Mouse (Mus musculus) midbrain, embryonic 13.5 days (tissue): Measurements from ENCODE around the gene Gpc4. TPM values are rescaled to one million over a fixed set of nuclear protein-coding genes. Genes with fewer than 3 reads are reported as not detected.
A peak's percentile ranks its signal among the peaks of the same experiment; 100 is the strongest.

ENCODE experiments used
- ATAC-seq: fragments of 200-750 bp; cut with Nextera tagmentation; 2 replicates; pipeline ENCODE4 v1.8.0; 2017; ENCODE audit warnings: mild to moderate bottlenecking, moderate TSS enrichment, moderate library complexity
- H3K27ac ChIP-seq: fragments of 300-500 bp; sonication (generic); 2 replicates; pipeline ENCODE4 v1.5.1; 2015; ENCODE audit warnings: inconsistent platforms, mild to moderate bottlenecking, moderate library complexity
- H3K27me3 ChIP-seq: fragments of 300-500 bp; sonication (generic); 2 replicates; pipeline ENCODE4 v1.6.1; 2015; ENCODE audit warnings: mild to moderate bottlenecking, inconsistent platforms
- H3K36me3 ChIP-seq: fragments of 300-500 bp; sonication (generic); 2 replicates; pipeline ENCODE4 v1.6.1; 2015; ENCODE audit warnings: mild to moderate bottlenecking, inconsistent platforms
- H3K4me1 ChIP-seq: fragments of 300-500 bp; sonication (generic); replicated peaks from 2 replicates; pipeline ENCODE4 v1.6.1; 2015; ENCODE audit warnings: inconsistent platforms
- H3K4me2 ChIP-seq: fragments of 300-500 bp; sonication (generic); replicated peaks from 2 replicates; pipeline ENCODE4 v1.6.1; 2015; ENCODE audit warnings: moderate library complexity, mild to moderate bottlenecking, inconsistent platforms
- H3K4me3 ChIP-seq: fragments of 300-500 bp; sonication (generic); replicated peaks from 2 replicates; pipeline ENCODE4 v1.5.1; 2015; ENCODE audit warnings: mild to moderate bottlenecking, inconsistent platforms
- H3K9ac ChIP-seq: fragments of 300-500 bp; sonication (generic); replicated peaks from 2 replicates; pipeline ENCODE4 v1.6.1; 2015; ENCODE audit warnings: mild to moderate bottlenecking, inconsistent platforms
- H3K9me3 ChIP-seq: fragments of 300-500 bp; sonication (generic); 2 replicates; pipeline ENCODE4 v1.6.1; 2016; ENCODE audit warnings: mild to moderate bottlenecking, inconsistent platforms
- WGBS: fragments of 180-500 bp; shearing (Covaris S2); methylation state at CpG from one replicate; pipeline ENCODE4 v1.1.7; 2015; 5-methylcytosine and 5-hydroxymethylcytosine counted together
- polyA plus RNA-seq: library from polyadenylated mRNA; unstranded; fragments of >200 nt; fragmentation: Nextera tagmentation; extraction: Ambion mirVana; gene quantifications from 2 replicates; pipeline ENCODE4 v1.2.1, GENCODE M21; 2015

The Gpc4 gene
- polyA plus RNA-seq, 1 experiment from 2014 or later, result 13.3 TPM

DNA sequence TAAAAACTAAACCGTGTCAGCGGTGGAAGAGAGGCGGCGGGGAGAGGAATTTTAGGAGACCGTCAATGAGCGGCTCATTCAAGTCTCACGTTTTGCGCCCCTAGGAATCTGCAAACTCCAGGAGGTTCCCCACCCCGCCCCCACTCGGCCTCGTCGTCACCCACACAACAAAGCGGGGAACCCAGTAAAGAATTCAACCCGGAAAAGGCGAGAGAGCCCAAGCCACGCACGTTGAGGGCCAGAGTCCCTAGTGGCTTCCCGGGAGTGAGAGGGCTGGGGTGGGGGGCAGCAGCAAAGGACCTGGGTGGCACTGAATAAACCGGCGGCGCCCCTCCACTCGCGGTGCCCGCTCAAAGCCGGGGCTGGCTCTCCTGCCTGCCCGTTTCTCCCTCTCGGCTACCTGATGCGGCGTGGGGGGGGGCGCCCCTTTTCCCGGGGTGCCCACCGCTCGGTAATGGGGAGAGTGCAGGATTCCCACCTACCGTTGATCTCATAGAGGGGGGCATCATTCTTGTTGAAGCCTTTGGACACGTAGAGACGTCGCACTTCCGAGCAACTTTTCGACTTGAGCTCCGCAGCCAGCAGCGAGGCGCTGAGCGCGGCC, 816 bp downstream of the Gpc4 start:
- peak overlapping the region; percentile 50 for H3K4me3 ChIP-seq
- peaks cover 7% of the 10 kb centered on the region; the same call in 1 of the 2 replicates for H3K4me1 ChIP-seq
- ATAC-seq, result no peak; the same call in 1 of the 2 replicates
- peak overlapping the region; percentile 69 for H3K4me2 ChIP-seq
- 17% methylated on average over 43 of the region's 44 CpGs for WGBS
- peaks cover 14% of the 10 kb centered on the region; the same call in 1 of the 2 replicates for H3K27me3 ChIP-seq
- no peak overlapping the region for H3K27ac ChIP-seq
- no peaks in the 10 kb centered on the region for H3K9me3 ChIP-seq
- peak overlapping the region; percentile 61 for H3K9ac ChIP-seq
- H3K36me3 ChIP-seq, result no peaks in the 10 kb centered on the region

DNA sequence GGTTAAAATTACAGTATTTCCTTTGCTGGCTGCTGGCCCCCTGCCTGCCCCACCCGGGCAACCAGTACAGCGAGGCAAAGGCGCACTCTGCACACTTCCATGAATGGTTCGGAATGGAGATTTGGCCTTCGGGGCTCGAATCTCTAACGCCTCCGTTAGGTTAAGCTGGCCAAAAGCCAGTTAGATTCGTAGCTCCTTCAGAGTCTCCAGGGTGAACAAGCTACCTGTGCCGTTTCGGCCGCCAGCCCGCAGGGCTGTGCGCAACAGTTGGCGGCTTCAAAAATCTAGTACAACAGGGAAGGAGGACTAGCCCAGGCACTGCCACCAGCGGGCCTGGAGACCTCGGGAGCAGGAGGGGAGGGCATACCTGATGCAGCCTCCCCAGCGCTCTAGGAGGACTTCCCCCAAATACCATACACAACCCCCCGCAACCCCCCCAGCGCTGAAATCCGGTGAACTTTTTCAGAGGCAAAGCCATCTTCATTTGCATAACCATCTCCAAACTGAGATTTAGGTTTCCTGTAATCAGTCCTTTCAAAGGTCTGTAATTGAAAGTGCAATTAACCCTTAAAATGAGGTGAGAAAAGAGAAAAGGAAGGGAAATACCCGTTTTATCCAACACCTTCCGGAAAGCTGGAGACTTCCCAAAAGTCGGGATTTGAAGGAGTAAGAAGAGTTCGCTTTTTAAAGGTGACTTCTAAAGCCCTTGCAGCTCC, 1.5 kb downstream of the Gpc4 start:
- H3K4me1 ChIP-seq, result peaks cover 7% of the 10 kb centered on the region; the same call in 1 of the 2 replicates
- peak overlapping the region; percentile 61 for H3K9ac ChIP-seq
- no peak for ATAC-seq
- no peak overlapping the region for H3K27ac ChIP-seq
- H3K36me3 ChIP-seq, result no peaks in the 10 kb centered on the region
- peak overlapping the region; percentile 69 for H3K4me2 ChIP-seq
- WGBS, result 24% methylated on average over 25 of the region's 25 CpGs
- peaks cover 14% of the 10 kb centered on the region; the same call in 1 of the 2 replicates for H3K27me3 ChIP-seq
- H3K9me3 ChIP-seq, result no peaks in the 10 kb centered on the region
- peak overlapping the region; percentile 50 for H3K4me3 ChIP-seq

DNA sequence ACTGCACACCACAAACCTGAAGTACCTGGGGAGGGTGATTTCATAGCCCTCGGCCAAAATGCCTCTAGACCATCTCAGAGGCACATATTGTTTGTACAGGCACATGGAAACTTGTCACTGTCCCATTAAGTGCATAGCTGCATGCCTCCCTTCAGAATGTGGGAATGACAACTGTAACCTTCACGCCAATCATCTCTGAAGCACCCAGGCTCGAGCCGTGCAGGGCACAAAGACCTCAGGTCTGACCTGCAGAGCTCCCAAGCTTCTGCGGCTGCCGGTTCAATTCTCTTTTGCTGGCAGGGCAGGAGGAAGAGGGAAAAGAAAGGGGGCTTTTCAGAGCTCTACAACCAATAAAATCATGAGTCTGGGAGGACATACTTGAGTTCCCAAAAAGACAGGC, 2.3 kb downstream of the Gpc4 start:
- H3K9me3 ChIP-seq, result no peaks in the 10 kb centered on the region
- peaks cover 14% of the 10 kb centered on the region; the same call in 1 of the 2 replicates for H3K27me3 ChIP-seq
- 26% methylated on average over 6 of the region's 6 CpGs for WGBS
- ATAC-seq, result no peak
- peak overlapping the region; percentile 69 for H3K4me2 ChIP-seq
- H3K4me1 ChIP-seq, result peaks cover 7% of the 10 kb centered on the region; the same call in 1 of the 2 replicates
- H3K4me3 ChIP-seq, result peak overlapping the region; percentile 50
- H3K27ac ChIP-seq, result no peak overlapping the region
- no peak overlapping the region for H3K9ac ChIP-seq
- H3K36me3 ChIP-seq, result no peaks in the 10 kb centered on the region

DNA sequence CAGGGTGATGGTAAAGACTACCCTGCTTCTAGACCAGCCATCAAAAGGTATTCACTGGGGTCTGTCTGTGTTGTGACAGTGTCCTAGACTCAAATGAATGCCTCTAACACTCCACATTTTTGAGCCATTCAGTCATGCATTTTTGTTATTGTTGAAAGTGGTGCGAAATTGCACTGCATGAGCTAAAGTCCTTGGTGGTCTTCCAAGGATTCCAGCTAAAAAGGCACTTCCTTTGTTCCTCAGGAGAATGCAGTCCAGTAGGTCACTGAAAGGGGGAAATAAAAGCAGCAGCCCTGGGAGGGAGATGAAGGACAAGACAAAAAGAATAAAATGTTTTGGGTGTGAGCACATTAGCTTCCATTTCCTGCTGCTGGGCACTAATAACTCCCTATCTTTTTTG, 2.8 kb downstream of the Gpc4 start:
- Histone ChIP-seq H3K4me3 (no peak overlapping the region), H3K9ac (no peak overlapping the region), H3K27me3 (peaks cover 14% of the 10 kb centered on the region; the same call in 1 of the 2 replicates), H3K27ac (no peak overlapping the region), H3K9me3 (no peaks in the 10 kb centered on the region), H3K4me1 (peaks cover 7% of the 10 kb centered on the region; the same call in 1 of the 2 replicates), H3K4me2 (peak overlapping the region; percentile 69), H3K36me3 (no peaks in the 10 kb centered on the region)
- no peak for ATAC-seq
- 43% methylated on average over 1 of the region's 1 CpGs for WGBS

DNA sequence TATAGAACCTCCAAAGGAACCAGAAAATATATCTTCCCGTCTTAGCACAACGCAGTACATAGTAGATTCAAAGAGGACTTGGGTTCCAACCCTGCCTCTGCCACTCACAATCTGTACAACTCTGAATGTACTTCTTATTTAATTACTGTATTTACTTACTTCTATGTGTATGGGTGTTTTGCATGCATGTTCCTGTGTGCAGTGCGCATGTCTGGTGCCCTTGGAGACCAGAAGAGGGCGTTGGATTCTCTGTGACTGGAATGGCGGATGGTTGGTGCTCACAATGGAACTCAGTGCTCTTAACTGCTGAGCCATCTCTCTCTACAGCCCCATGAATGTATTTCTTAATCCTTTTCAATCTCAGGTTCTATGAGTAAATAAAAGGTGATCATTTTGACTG, 5.4 kb downstream of the Gpc4 start:
- 81% methylated on average over 5 of the region's 5 CpGs for WGBS
- H3K27ac ChIP-seq, result no peak overlapping the region
- no peak overlapping the region for H3K4me2 ChIP-seq
- no peaks in the 10 kb centered on the region for H3K36me3 ChIP-seq
- H3K9me3 ChIP-seq, result no peaks in the 10 kb centered on the region
- ATAC-seq, result no peak
- H3K9ac ChIP-seq, result no peak overlapping the region
- H3K27me3 ChIP-seq, result peaks cover 14% of the 10 kb centered on the region; the same call in 1 of the 2 replicates
- H3K4me3 ChIP-seq, result no peak overlapping the region
- H3K4me1 ChIP-seq, result peaks cover 4% of the 10 kb centered on the region; the same call in 1 of the 2 replicates

DNA sequence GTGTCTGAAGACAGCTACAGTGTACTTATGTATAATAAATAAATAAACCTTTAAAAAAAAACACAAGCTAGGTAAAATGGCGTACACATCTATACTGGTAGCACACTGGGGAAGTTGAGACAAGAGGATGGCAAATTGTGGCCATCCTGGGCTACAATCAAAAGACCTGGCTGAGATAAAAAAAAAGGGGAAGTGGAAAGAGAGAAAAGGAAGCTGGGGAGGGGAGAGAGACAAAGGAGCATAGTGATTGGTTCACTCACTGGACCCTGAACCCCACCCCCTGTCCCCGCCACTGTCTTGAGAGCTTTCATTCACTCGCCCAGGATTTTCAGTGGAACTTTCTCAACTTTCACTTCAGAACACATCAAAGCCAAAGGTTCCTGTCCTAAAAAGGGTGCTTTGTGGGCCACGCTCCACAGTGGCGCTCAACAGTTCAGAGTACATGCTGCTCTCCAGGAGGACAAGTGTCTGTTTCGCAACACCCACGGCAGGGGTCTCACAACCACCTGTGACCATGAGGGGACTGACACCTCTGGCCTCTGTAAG, 9.6 kb downstream of the Gpc4 start:
- Histone ChIP-seq H3K9ac (no peak overlapping the region), H3K27ac (no peak overlapping the region), H3K36me3 (no peaks in the 10 kb centered on the region), H3K9me3 (no peaks in the 10 kb centered on the region), H3K4me2 (no peak overlapping the region), H3K4me1 (no peaks in the 10 kb centered on the region), H3K27me3 (no peaks in the 10 kb centered on the region), H3K4me3 (no peak overlapping the region)
- WGBS, result 85% methylated on average over 7 of the region's 7 CpGs
- ATAC-seq, result no peak

DNA sequence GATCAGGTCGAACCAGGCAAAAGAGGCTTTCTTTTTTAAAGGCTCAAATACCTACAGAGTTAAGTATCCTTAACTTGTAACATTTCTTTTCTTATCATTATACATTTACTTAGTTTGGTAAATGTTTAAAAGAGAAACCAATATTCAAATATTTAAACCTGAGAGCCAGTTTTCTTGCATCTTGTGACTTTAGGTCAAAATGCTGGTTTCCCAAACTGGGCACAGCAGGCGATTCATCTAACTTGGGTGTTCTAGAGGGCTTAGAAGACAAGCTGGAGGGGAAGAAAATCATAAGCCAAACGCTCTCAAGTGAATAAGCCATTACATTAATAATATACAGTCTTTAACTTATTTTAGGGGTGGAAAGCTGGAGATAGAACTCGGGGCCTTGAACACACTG, 10.2 kb downstream of the Gpc4 start:
- H3K4me2 ChIP-seq, result no peak overlapping the region
- H3K9ac ChIP-seq, result no peak overlapping the region
- no peak overlapping the region for H3K4me3 ChIP-seq
- ATAC-seq, result no peak
- no peaks in the 10 kb centered on the region for H3K9me3 ChIP-seq
- H3K36me3 ChIP-seq, result no peaks in the 10 kb centered on the region
- no peak overlapping the region for H3K27ac ChIP-seq
- 90% methylated on average over 4 of the region's 4 CpGs for WGBS
- H3K4me1 ChIP-seq, result no peaks in the 10 kb centered on the region
- no peaks in the 10 kb centered on the region for H3K27me3 ChIP-seq

DNA sequence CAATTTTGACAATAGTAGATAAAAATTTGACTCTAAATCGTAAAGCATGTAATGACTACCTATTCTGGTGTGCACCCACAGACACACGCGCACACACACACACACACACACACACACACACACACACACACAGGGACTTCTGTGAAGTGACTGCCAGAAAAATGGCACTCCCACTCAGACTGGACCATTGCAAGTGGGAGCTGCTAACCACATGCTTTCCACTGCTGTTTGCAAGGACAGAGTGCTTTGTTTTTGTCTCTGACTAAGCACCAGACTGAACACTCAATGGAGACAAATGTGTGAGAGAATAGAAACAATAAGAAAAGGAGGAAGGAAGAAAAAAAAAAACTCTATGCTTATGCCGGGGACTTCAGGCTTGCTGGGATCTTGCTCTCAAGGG, 11.6 kb downstream of the Gpc4 start:
- H3K27ac ChIP-seq, result no peak overlapping the region
- H3K9ac ChIP-seq, result no peak overlapping the region
- whole genome bisulfite sequencing, result 73% methylated on average over 4 of the region's 4 CpGs
- no peak overlapping the region for H3K4me2 ChIP-seq
- H3K9me3 ChIP-seq, result no peaks in the 10 kb centered on the region
- no peak overlapping the region for H3K4me3 ChIP-seq
- ATAC-seq, result no peak
- no peaks in the 10 kb centered on the region for H3K36me3 ChIP-seq
- no peaks in the 10 kb centered on the region for H3K27me3 ChIP-seq
- no peaks in the 10 kb centered on the region for H3K4me1 ChIP-seq

DNA sequence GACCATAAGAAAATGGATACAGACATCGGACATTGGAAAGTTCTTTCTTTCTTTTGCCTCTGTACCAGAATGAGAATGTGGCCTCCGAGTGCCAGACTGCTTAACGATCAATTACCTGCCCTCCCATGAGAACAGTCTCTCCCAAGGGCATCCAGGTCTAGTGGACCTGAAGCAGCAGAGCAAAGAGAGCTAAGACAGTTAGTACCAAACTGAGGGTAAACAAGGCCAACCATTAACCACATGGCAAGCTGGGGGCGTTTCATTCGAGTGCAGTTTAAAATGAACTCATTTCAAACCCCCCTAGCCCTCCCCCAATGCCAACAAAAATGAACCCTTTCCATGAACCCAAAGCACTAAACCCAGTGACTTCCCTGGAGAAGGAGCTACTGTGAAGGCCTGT, 12.1 kb downstream of the Gpc4 start:
- no peak for ATAC-seq
- no peak overlapping the region for H3K4me2 ChIP-seq
- 88% methylated on average over 5 of the region's 5 CpGs for WGBS
- no peaks in the 10 kb centered on the region for H3K4me1 ChIP-seq
- H3K27ac ChIP-seq, result no peak overlapping the region
- H3K36me3 ChIP-seq, result no peaks in the 10 kb centered on the region
- no peaks in the 10 kb centered on the region for H3K9me3 ChIP-seq
- no peaks in the 10 kb centered on the region for H3K27me3 ChIP-seq
- no peak overlapping the region for H3K4me3 ChIP-seq
- H3K9ac ChIP-seq, result no peak overlapping the region

DNA sequence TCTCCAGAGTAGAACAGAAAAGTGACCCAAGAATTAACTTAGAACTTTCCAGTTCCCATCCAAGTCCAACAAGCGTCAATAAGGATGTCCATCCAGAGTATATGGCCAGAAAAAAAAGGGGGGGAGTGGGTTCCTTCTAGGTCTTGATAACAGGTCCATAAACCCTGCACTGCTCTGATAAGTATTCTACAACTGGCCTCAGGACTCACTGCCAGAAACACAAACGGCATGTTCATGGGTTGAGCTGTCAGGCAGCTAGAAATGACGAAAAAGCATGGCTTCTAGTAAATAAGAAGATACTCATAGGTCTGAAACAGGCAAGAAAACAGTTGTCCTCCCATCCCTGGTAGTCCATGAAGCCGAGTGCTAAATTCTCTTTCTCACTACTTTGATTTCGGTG, 13.5 kb downstream of the Gpc4 start:
- Histone ChIP-seq H3K27ac (no peak overlapping the region), H3K4me3 (no peak overlapping the region), H3K9me3 (no peaks in the 10 kb centered on the region), H3K36me3 (no peaks in the 10 kb centered on the region), H3K9ac (no peak overlapping the region), H3K4me1 (no peaks in the 10 kb centered on the region), H3K27me3 (no peaks in the 10 kb centered on the region), H3K4me2 (no peak overlapping the region)
- no peak for ATAC-seq
- 88% methylated on average over 5 of the region's 5 CpGs for WGBS

DNA sequence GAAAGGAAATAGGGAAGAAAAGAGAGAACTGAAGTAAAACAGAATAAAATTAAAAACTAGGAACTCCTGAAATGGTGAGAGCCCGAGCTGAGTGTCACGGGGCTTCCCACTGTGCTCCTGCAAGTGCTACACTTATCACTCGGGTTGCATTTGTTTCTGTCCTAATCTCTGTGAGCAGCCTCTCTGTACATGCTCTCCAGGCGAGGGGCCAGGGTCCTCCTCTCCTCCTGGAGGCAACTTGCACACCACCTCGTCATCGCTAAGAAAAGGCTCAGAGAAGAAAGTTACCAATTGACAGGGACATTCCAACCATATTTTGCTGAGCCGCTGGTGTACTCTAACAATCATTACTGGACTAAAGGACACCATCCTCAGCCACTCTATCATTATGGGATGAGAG, 14.0 kb downstream of the Gpc4 start:
- Histone ChIP-seq H3K4me1 (no peaks in the 10 kb centered on the region), H3K4me3 (no peak overlapping the region), H3K9me3 (no peaks in the 10 kb centered on the region), H3K27ac (no peak overlapping the region), H3K9ac (no peak overlapping the region), H3K27me3 (no peaks in the 10 kb centered on the region), H3K4me2 (no peak overlapping the region), H3K36me3 (no peaks in the 10 kb centered on the region)
- WGBS, result 80% methylated on average over 7 of the region's 7 CpGs
- no peak for ATAC-seq

DNA sequence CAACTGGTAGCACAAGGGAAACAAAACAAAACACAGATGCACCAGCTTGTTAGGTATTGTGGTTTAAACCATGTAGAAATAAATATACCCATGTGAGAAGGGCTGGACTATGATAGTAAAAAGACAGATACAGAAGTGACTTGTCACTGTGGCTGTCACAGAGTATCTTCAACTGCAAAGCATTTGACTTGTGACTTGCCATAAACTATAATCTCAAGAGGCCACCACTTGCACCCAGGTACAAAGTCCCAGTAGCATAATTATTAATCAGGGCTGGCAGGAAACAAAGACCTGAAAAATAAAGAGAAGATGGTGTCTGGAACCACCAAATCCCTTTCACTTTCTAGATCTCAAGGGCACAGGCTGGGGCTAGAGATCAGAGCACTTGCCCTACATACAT, 19.5 kb downstream of the Gpc4 start:
- Histone ChIP-seq H3K4me3 (no peak overlapping the region), H3K4me1 (no peaks in the 10 kb centered on the region), H3K4me2 (no peak overlapping the region), H3K9ac (no peak overlapping the region), H3K27ac (no peak overlapping the region), H3K27me3 (no peaks in the 10 kb centered on the region), H3K36me3 (no peaks in the 10 kb centered on the region), H3K9me3 (no peaks in the 10 kb centered on the region)
- no peak for ATAC-seq
